Mouse (Mus musculus) adrenal gland, postnatal 4 days (tissue): ENCODE results near the gene Rmdn2. TPM values are rescaled to one million over a fixed set of nuclear protein-coding genes. Genes with fewer than 3 reads are reported as not detected.
A peak's percentile ranks its signal among the peaks of the same experiment; 100 is the strongest.

Experiments used
- DNase-seq, 2 experiments: peaks; one replicate each; pipeline ENCODE4 v3.0.0; 2021 to 2022; ENCODE audit warnings: low spot score in 2 of 2, mixed read lengths in 2 of 2
- long read RNA-seq, 2 experiments: library from polyadenylated mRNA; stranded (forward); transcript quantifications; one replicate each; pipeline ENCODE4 v2.0.0; 2021
- total RNA-seq, 2 experiments: library from RNA; stranded (reverse); gene quantifications; 2 replicates each; pipeline ENCODE4 v1.2.3; 2021

The Rmdn2 gene
- total RNA-seq, result 100 to 1,000 TPM; 276 to 287 TPM
- long read RNA-seq, experiment 1, transcript Rmdn2-208 (11 exons, 2,118 nt), result major isoform, 11 of 89 reads
- long read RNA-seq, experiment 1, partial matches to known transcripts, result 7 of 89 reads
- long read RNA-seq, experiment 1, other reads (novel, unspliced or antisense), result 70 of 89 reads
- long read RNA-seq, experiment 2, transcript Rmdn2-208 (11 exons, 2,118 nt), result major isoform, 42 of 134 reads
- long read RNA-seq, experiment 2, partial matches to known transcripts, result 16 of 134 reads
- long read RNA-seq, experiment 2, other reads (novel, unspliced or antisense), result 76 of 134 reads

DNA sequence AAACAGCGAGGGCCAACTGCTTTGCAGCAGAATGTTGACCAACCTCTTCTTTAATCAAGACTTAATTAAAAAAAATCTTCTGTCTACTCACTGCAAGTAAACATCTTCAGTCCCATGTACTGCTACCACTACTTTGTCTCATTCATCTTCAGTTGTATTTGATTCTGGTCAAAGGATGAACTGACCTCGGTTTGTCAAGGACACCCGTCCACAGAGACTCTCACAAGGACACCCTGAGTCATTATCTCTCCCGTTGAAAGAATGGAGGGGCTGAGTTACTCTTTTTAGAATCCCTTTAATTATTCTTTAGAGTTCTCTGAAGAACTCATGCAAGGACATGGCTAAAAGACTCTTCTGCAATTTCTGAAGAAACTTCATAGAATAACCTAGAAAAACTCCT, at the start of gene Rmdn2:
Gene Rmdn2 (plus strand): TSS at position 319 of the 400 bp plus-strand sequence.
- DNase-seq, result no peak

DNA sequence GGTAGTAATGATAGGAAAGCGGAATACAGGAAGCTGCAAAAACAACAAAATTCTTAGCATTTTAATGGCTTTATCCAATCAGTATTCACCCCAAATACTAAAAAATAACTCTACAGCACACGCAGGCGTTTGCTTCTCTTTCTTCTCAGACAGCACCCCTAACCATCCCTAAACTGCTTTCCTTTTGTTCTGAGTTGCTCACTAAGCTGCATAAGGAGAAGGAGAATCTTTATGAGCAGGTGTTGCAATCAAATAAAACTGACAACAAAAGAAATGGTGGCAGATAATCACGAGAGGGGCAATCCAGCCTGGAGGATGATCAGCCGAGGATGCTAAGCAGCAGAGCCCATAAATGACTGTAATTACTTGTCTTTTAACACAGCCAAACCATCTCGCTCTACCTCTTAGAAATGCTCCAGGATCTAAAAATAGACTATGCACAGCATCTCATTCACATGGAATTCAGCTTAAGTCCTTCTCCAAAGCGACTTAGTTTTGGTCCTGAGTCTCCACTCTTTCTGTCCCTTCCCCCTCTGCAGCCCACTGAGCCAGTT, 48.5 kb upstream of the Rmdn2 start:
- DNase-seq, result no peak

DNA sequence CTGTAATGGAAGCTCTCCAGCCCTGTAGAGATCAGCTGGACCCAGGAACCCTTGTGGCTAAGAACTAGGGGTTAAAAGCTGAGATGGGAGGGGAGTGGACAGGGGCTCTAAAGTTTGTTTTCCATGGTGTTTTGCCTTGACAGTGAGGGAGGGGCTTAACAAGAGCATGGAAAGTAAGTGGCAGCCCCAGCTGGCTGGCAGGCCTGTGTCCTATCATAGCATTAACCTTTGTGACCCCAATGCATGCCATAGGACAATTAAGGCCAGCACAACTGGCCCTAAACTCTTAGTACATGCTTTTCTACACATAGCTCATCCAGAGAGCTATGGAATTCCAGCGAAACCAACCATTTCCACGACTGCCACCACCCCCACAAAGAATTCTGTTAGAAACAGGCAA, 47.9 kb upstream of the Rmdn2 start:
- no peak for DNase-seq

DNA sequence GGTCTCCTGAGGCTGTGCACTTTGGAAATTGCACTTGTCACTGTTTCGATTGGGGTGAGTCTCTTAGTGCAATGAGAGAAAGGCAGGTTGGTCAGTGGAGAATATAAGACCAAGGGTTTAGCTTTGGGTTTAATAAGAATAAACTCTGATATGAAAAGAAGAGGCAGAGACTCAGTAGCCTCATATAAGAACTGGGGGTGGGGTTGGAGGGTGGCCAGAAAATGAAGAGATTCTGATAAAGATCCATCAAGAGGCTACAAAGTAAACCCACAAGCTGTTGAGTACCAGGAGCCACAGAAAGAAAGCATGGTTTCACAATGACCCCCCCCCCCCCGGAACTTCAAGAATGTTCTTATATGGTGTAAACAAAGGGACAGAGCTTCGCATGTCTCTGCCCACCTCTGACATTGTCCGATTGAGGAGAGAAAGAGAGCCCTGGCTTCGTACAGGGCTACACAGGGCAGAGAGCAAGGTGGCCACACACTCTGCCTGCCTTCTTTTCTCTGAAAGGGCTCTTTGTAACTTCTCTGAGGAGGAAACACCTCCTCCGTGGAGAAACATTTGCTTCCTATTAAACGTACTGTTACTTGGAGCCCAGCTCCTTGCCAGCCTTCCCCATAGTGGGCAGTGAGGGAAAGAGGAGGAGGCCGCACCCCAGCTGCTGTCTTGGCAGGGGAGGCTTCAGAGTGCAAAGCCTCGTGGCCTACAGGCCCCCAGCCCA, 46.3 kb upstream of the Rmdn2 start:
- no peak for DNase-seq

DNA sequence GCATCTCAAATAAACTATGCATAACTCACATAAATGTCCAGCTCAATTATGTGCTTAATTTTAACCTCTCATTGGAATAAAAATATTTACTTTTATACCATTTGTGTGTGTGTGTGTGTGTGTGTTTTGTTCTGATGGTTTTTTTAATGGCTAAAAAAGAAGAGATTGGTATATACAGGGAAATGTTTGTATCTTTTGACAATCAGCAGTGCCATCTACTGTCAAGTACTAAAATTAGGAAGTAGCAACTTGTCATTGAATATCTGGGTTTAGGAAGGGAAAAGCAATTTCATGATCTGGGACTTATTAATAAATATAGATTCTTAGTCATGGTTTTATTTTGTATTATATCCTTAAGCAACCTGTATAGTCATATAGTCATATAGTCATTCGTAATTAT, 43.3 kb upstream of the Rmdn2 start:
- no peak for DNase-seq

DNA sequence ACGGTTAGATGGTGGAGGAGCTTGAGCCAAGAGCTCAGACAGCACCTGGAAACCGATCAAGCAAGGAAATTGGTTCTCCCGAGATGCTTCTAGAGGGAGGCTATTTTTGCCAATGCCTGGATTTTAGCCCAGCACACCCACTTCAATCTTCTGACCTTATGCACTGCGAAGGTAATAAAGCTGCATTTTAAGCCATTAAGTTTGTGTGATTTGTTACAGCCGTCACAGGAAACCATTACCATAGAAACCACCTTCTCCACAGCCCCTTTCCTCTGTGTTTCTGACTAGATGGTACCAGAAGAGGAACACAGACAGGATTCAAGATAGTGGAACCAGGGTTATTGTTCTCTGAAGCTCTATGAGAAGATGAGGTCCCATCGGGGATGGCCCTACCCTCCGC, 33.3 kb upstream of the Rmdn2 start:
- no peak for DNase-seq

DNA sequence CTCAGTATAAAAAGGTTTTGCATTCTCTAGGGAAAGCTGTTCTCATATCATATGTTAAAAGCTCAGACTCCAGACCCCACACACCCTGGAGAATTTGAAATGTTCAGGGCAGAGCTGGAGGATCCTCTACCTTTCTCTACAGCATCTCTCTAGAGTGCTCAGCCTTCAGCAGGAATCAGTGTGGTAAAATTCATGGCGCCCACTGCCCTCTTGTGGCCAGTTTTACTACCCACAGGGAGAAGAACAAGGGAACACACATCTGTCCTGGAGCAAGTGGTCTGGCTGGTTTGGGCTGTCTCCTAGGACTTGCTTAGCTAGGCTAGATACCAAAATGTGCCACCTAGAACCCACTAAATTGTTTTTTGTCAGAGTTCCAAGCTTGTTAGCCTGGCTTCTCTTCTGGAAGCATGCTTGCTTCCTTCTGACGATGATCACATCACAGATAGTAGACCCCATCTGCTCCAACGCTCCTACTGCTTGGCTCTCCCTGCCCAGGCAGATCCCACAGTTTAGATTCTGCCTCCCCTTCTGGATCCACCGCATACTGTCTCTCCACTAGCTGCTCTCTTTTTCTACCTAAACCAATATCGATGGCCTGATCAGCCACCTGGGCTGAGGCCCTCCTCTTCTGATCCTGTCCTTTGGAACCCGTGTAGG, 31.3 kb upstream of the Rmdn2 start:
- DNase-seq, result peak in 1 of 2 experiments; percentile 51

DNA sequence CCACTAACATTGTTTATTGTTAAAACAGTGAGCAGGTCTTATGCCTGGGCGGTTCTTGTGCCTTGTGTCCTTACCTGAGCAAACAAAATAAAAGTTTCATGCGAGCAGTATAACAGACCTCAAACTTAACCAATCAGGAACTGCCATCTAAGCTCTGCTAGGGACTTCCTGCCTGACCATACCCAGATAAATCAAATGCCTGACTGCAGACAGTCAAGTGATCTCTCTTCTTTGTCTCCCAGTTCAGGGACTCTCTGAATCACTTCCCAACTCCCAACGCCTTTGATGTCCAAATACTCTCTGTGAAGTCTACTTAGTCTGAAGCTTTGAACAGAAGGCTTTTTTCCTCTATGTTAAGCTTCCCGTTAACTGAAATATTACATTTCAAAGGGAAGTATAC, 28.2 kb upstream of the Rmdn2 start:
- DNase-seq, result no peak

DNA sequence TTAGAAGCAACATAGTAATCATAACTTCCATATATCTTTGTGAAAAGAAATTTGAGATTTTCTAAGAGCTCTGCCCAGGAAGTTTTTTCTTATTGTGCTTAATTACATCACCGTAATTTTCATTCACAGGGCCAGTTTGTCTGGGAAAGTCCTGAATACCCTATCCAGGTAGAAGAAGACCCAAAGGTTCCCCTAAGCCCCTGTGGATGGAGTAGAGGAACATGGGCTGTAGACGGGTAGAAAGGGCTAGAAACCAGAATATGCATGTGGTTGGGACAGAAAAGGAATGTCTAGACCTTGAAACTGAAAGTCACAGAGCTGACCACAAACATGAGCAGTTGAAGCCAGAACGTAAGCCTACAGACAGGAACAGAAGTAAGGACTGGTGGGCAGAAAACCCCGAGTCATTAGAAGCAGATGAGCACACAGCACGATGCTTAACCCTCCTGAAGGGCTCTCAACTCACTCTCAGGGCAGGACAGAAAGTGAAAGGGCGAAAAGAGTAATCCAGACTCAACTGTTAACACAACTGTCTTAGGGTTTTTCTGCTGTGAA, 27.3 kb upstream of the Rmdn2 start:
- no peak for DNase-seq

DNA sequence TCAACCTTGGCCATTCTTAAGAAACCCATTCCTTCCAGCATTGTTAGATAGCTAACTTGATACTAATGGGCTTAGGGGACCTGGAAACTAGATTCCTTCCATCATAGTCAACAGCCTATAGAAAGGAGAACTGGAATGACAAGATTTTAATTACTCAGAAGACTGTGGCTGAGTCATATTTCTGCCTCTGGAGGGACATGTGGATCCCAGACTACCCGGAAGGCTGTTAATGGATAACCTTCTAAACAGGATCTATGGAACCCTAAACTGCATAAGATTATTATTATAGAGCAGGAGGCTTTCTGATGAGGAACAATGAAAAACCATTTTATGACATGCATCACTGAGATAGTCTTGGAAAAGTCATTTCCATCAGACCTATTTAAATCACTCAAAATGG, 21.8 kb upstream of the Rmdn2 start:
- no peak for DNase-seq

DNA sequence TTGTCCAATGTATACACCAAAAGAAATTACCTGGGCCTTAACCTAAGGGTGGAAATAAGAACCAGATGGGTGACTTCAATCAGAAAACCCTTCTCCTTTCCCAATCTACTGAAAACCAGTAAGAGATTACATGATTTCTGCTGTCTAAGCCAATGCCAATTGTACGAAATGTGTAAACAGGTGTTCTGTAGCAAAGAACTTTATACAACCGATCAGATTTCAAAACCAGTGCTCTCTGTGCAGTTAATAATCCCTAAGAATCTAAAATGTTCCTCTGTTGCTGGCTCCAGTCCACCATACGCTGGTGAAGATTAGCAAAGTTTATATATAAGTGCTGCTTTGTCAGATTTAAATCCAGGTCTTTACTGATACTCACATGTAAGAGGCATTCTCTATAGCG, 15.7 kb upstream of the Rmdn2 start:
- DNase-seq, result no peak

DNA sequence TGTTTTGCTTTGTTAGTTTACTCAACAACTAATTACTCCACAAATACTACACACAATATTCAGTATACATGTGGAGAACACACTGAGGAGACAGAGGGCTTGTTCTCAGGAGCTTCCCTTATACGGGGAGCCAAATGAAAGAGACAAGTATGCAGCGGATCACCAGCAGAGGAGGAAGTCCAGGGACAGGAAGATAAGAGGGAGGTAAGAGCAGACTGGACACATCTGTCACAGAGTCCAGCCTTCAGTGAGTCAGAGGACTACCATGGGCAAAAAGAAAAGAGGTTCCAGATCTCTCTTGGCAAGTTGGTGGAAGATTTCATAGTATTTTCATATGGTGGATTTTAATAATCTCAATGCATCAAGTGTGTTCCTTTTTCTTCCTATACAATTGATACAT, 13.5 kb upstream of the Rmdn2 start:
- DNase-seq, result no peak

DNA sequence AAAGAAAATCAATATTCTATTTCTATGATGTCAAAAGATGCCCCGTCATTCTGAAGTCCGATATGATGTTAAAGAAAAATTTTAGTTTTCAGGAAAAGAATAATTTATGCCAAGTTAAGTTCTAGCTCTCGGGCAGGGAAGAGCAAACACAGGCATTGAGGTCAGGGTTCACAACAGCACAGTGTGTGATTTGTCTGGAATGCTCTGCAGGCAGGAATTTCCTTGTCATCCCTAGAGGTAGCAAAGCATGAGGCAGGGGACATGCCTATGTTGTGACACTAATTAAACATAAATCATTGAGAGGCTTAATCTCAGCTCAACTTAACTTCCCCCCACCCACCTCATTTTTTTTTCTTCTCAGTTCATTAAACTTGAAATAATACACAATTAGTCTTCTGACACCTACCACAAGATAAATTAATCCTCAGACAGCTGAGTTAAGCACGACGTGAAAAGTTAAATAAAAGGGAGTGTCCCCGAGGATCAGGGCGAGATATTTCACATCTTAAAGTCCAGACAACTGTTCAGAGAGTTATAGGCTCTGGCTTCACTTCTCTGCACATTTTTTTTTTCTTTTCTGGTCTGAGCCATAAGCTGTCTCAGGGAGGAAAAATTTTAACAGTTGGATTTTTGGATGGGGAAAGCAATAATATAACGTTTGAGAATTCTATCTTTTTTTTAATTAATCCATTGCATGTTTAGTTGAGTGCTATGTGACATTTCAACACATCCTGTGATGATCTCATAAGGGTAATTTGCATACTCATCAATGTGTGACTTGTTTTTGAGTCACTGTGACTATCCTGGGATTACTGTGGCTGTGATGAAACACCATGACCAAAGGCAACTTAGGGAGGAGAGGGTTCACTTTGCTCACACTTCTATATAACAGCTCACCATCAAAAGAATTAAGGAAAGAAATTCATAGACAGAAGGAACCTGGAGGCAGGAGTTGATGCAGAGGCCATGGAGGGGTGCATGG, 12.8 kb upstream of the Rmdn2 start:
- no peak for DNase-seq

DNA sequence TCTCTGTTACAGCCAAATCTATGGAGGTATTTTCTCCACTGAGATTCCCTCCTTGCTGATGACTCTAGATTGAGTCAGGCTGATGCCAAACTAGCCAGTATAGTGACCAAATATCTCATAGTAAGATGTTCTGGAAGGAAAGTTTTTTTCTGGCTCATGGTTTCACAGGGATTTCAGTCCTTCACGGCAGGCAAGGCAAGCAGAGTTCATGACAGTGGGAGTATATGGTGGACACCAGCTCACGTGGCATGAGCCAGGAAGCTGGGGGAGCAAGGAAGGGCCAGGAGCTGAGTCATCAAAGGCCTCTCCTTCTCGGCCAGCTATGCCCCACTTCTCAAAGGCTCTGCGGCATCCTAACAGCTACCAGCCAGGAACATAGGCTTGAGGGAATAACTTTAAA, 11.6 kb upstream of the Rmdn2 start:
- DNase-seq, result no peak

DNA sequence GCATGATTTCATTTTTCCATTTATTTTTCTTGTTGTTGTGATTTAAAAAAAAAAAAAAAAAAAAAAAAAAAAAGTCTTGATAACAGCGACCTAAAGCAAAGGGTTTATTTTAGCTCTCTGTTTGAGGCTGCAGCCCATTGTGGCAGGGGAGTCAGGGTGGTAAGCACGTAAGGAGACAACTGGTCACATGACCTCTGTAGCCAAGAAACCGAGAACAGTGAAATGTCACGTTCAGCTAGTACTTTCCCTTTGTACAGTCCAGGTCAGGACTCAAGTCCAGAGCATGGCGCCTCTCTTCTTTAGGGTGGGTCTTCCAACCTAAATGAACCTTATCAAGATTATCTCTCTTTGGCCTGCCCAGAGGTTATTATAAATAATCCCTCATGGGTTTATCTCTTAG, 9.3 kb upstream of the Rmdn2 start:
- no peak for DNase-seq

DNA sequence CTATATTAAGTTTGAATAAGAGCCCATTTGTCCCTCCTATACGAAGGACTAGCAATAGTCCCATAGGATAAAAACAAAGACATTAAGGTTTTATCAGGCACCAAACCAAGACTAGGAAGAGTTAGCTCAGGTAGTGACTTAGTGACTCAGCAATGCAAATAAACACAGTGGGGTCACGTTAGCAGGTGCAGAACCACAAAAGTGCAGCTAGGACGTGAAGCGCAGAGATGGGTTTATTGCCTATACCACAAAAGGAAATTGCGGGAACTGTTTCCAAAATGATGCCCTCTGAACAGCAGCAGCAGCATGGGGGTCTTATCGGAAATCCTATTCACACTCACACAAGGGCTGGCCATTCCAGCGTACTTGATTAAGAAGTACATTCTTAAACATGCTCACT, 8.2 kb upstream of the Rmdn2 start:
- DNase-seq, result no peak

DNA sequence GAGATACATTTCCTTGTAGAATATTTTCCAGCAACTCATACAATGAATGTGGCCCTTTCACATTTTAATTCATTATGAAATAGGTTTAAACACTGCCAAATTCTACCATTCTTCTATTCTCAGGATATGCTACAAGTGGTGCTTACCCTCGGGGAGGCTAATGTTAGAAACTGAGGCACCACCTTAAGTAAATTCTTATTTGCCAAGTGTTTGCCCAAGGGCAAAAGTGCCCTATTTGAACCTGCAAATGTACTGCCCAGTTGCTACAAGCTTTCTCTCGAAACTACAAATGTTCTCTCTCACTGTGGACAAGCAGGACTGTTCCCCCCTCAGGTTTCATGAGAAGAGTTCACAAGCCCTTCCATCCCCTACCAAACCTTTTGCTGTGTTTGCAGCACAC, 5.9 kb upstream of the Rmdn2 start:
- no peak for DNase-seq

DNA sequence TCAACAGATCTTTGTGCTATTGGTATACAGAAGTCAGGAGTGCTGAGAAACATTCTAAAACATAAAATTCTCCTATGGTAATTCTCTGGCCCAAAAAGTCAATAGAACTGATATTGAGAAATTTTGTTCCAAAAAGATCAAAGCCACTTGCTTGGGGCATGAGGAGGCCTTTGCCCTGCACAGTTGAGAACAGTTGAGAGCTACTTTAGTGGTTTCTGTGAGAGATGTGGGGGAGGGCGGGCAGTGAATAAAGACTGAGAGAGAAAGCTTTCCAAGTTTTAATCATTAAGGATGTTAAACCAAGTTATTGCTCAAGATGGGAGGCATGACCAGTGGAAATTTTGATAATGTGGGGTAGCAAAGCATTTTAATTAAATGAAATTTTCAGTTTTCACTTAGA, 2.0 kb upstream of the Rmdn2 start:
- no peak for DNase-seq

DNA sequence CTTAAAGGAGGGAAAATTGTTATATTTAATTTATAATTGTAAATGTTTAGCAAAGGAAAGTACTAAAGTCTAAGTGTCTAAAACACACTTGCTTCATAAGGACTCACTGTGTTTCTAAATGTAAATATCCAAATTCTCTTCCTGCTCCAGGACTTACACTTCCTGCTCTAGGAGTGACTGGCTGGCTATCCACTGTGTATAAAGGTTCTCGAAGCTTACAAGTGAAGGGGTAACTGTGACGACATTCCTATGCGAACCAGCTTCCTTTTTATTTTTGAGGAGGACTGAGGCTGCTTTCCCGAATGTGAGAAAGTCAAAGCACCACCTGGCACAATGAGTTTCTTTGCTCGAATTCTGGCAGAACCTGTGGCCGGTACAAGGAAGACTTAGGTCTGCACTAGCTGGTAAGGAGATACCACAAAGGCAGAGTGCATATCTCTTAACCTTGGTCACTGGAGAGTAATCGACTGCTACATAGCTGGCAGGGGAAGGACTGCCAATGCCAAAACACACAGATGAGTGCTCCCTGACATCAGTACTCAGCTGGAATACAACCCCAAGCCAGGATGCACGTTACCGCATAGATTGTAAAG, 1.4 kb upstream of the Rmdn2 start:
- no peak for DNase-seq
